Mouse (Mus musculus) limb, embryonic 14.5 days (tissue): Measurements from ENCODE around the gene Sap18b. TPM values are rescaled to one million over a fixed set of nuclear protein-coding genes. Genes with fewer than 3 reads are reported as not detected.

Experiments used
- ATAC-seq: fragments of 200-750 bp; cut with Nextera tagmentation; 2 replicates; pipeline ENCODE4 v1.8.0; 2017; ENCODE audit warnings: low read depth, moderate number of reproducible peaks, moderate TSS enrichment; ENCODE audit not compliant: low FRiP score
- DNase-seq: peaks from one replicate; pipeline ENCODE4 v3.0.0-alpha.2; 2015; ENCODE audit warnings: low spot score
- H3K27ac ChIP-seq: fragments of 300-500 bp; sonication (generic); replicated peaks from 2 replicates; pipeline ENCODE4 v1.5.1; 2014; ENCODE audit warnings: low read depth, mild to moderate bottlenecking, low read length, moderate library complexity, mixed read lengths
- H3K27me3 ChIP-seq: fragments of 300-500 bp; sonication (generic); 2 replicates; pipeline ENCODE4 v1.6.1; 2014; ENCODE audit warnings: low read length, mixed read lengths; ENCODE audit not compliant: control insufficient read depth, insufficient read depth
- H3K36me3 ChIP-seq: fragments of 300-500 bp; sonication (generic); 2 replicates; pipeline ENCODE4 v1.6.1; 2014; ENCODE audit warnings: mild to moderate bottlenecking, low read length, moderate library complexity, mixed read lengths; ENCODE audit not compliant: control insufficient read depth, insufficient read depth
- H3K4me1 ChIP-seq: fragments of 300-500 bp; sonication (generic); 2 replicates; pipeline ENCODE4 v1.6.1; 2014; ENCODE audit warnings: antibody characterized with exemption, low read length, mixed read lengths; ENCODE audit not compliant: control insufficient read depth, insufficient read depth
- H3K4me2 ChIP-seq: fragments of 300-500 bp; sonication (generic); replicated peaks from 2 replicates; pipeline ENCODE4 v1.6.1; 2014; ENCODE audit warnings: low read depth, mild to moderate bottlenecking, low read length, moderate library complexity; ENCODE audit not compliant: severe bottlenecking
- H3K4me3 ChIP-seq: fragments of 300-500 bp; sonication (generic); replicated peaks from 2 replicates; pipeline ENCODE4 v1.5.1; 2014; ENCODE audit warnings: low read length
- H3K9ac ChIP-seq: fragments of 300-500 bp; sonication (generic); 2 replicates; pipeline ENCODE4 v1.6.1; 2014; ENCODE audit warnings: mild to moderate bottlenecking, low read depth, low read length, moderate library complexity; ENCODE audit not compliant: severe bottlenecking
- H3K9me3 ChIP-seq: fragments of 300-500 bp; sonication (generic); 2 replicates; pipeline ENCODE4 v1.6.1; 2016; ENCODE audit warnings: low read length; ENCODE audit not compliant: control insufficient read depth
- POLR2A ChIP-seq: fragments of 200-500 bp; IDR thresholded peaks from 2 replicates; pipeline ENCODE4 v1.8.0; 2012; ENCODE audit warnings: inconsistent platforms, mild to moderate bottlenecking, moderate library complexity, borderline replicate concordance; ENCODE audit not compliant: insufficient read depth, insufficient read length; ENCODE audit errors: extremely low read depth
- WGBS: fragments of 180-500 bp; shearing (Covaris S2); extraction: QIAGEN DNeasy Blood & Tissue Kit; methylation state at CpG from one replicate; pipeline ENCODE4 v1.1.7; 2014; 5-methylcytosine and 5-hydroxymethylcytosine counted together
- polyA plus RNA-seq, 2 experiments: library from polyadenylated mRNA; depleted of rRNA in 1 of 2; stranded (reverse) in 1 of 2; unstranded in 1 of 2; fragments of >200 nt; fragmentation: Nextera tagmentation in 1 of 2; extraction: Ambion mirVana in 1 of 2; gene quantifications; 2 replicates each; pipeline versions ENCODE4 v1.2.1 to v1.2.3; 2012 to 2014

The Sap18b gene
- polyA plus RNA-seq, 2 experiments = 138 to 327 TPM

DNA sequence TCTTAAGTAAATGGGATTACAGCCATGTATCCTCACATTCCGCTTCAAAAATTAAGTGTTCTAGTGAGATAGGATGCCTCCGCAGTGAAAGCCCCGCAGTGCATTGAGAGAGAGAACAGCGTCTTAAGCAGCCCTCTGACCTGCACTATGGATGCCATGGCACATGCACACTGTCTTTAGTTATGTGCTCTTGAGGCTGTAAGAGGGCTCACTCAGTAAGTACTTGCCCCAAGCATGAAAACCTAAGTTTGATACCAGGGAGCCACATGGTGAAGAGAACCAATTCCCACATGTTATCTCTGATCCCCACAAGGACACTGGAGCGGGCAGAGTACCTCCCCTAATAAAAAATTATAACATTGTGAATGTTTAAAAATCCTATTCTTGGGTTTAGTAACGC lies 26.0 kb upstream of the Sap18b start:
- H3K4me3 ChIP-seq = no peak overlapping the region
- WGBS = 91% methylated on average over 6 of the region's 6 CpGs
- no peaks in the 10 kb centered on the region for H3K27me3 ChIP-seq
- no peaks in the 10 kb centered on the region for H3K4me1 ChIP-seq
- no peaks in the 10 kb centered on the region for H3K9me3 ChIP-seq
- no peak overlapping the region for H3K4me2 ChIP-seq
- H3K9ac ChIP-seq = no peak overlapping the region
- H3K36me3 ChIP-seq = peaks cover 18% of the 10 kb centered on the region
- no peak for TF ChIP-seq POLR2A
- DNase-seq = no peak
- no peak overlapping the region for H3K27ac ChIP-seq
- no peak for ATAC-seq

DNA sequence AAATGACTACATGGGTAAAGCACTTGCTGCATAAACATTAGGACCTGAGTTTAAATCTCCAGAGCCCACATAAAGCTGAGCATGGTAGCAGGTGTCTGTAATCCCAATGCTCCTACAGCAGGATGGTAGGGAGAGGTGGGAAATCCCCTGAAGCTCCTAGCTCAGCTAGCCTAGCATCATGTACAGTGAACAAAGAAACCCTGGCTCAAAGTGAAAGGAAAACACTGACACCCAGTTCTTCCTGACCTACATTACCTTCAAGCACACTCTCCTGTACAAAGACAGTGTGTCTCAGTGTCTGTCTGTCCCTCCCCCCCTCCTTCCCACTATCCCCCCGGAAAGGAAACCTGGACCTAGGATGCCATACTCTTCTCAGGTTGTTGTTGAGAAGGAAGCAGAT lies 25.3 kb upstream of the Sap18b start:
- TF ChIP-seq POLR2A = no peak
- H3K27me3 ChIP-seq = no peaks in the 10 kb centered on the region
- 100% methylated on average over 1 of the region's 1 CpGs for WGBS
- no peak for DNase-seq
- no peak overlapping the region for H3K9ac ChIP-seq
- H3K36me3 ChIP-seq = peaks cover 18% of the 10 kb centered on the region
- ATAC-seq = no peak
- H3K27ac ChIP-seq = no peak overlapping the region
- H3K4me3 ChIP-seq = no peak overlapping the region
- H3K4me2 ChIP-seq = no peak overlapping the region
- H3K4me1 ChIP-seq = peaks cover under 1% of the 10 kb centered on the region; the same call in 1 of the 2 replicates
- no peaks in the 10 kb centered on the region for H3K9me3 ChIP-seq

DNA sequence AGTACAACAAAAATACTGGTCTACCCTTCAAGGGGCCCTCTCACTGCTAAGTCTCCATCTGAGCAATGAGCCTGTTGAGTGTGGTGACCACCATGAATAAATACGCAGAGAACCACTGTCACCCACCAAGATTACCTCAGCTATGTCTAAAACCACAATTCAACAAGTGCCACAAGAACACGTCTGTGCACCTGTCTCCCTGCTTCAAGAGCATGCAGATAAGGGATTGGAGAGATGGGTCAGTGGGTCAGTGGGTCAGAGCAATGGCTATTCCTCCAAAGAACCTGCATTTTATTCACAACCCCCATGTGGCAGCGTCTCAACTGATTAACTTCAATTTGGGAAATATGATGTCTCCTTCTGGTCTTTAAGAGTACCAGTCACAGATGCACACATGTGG lies 24.8 kb upstream of the Sap18b start:
- peaks cover 18% of the 10 kb centered on the region for H3K36me3 ChIP-seq
- H3K27ac ChIP-seq = no peak overlapping the region
- TF ChIP-seq POLR2A = no peak

DNA sequence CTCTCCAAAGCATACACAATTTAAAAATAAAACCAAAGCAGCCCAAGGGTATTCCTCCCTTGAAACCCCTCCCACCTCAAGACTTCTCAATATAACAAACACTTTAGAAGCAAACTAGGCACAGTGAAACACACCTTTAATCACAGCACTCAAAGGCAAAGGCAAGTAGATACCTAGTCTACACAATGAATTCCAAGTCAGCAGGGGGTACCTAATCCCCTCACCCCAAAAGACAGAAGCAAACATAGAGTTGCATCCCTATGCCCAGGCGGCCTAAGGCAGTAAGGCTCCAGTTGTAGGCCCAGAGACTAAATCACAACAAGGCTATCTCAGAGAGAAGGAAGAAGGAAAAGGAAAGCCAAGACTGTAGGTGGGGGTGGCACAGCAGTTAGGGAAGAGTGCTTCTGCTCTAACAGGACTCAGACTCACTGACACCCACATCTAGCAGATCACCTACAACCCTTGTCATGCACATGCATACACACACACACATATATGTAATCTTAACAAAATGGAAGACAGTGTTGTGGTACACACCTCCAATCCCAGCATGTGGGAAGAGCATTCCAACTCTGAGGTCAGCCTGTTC lies 23.6 kb upstream of the Sap18b start:
- Histone ChIP-seq H3K9me3 (no peaks in the 10 kb centered on the region), H3K27me3 (no peaks in the 10 kb centered on the region), H3K27ac (no peak overlapping the region), H3K4me1 (peaks cover 14% of the 10 kb centered on the region), H3K36me3 (peaks cover 14% of the 10 kb centered on the region), H3K4me3 (no peak overlapping the region), H3K9ac (no peak overlapping the region), H3K4me2 (no peak overlapping the region)
- no peak for ATAC-seq
- no peak for DNase-seq
- no peak for TF ChIP-seq POLR2A
- 80% methylated on average over 1 of the region's 1 CpGs for WGBS

More for the DNA sequence above, 24.8 kb upstream of the Sap18b start:
- Histone ChIP-seq H3K4me1 (peaks cover 5% of the 10 kb centered on the region), H3K27me3 (no peaks in the 10 kb centered on the region), H3K9ac (no peak overlapping the region), H3K4me3 (no peak overlapping the region), H3K4me2 (no peak overlapping the region), H3K9me3 (no peaks in the 10 kb centered on the region)
- no peak for ATAC-seq
- 90% methylated on average over 3 of the region's 3 CpGs for WGBS
- DNase-seq = no peak

DNA sequence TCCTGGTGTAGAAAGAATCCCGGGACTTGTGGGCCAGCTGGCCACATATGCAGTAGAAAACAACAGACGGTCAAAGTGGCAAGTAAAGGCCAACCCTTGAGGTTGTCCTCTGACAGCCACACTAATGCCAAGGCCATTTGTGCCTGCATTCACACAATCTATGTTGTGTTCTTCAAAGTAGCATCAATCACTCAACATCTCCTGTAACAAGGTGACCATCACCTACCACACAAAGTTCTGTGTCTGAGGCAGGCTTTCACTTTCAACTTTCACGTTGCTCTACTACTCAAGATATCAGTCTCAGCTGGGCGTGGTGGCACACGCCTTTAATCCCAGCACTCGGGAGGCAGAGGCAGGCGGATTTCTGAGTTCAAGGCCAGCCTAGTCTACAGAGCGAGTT lies 22.9 kb upstream of the Sap18b start:
- Histone ChIP-seq H3K4me2 (no peak overlapping the region), H3K9me3 (no peaks in the 10 kb centered on the region), H3K9ac (no peak overlapping the region), H3K27me3 (no peaks in the 10 kb centered on the region), H3K36me3 (peaks cover 12% of the 10 kb centered on the region), H3K4me1 (peaks cover 14% of the 10 kb centered on the region), H3K27ac (no peak overlapping the region), H3K4me3 (no peak overlapping the region)
- ATAC-seq (no peak), DNase-seq (no peak)
- WGBS = 89% methylated on average over 8 of the region's 8 CpGs
- no peak for TF ChIP-seq POLR2A
